Mouse (Mus musculus) heart, postnatal 0 days (tissue): ENCODE data around the gene Imp3.
"Not testable (repeated sequence)": the region's sequence is repeated elsewhere in the genome, so short reads cannot be mapped to it uniquely, and the experiment has no call there.

Experiments
- CTCF ChIP-seq: IDR thresholded peaks from 2 replicates; pipeline ENCODE4 v1.5.1; 2016; ENCODE audit warnings: antibody characterized with exemption, control low read depth, low read depth
- EP300 ChIP-seq: IDR thresholded peaks from 2 replicates; pipeline ENCODE4 v1.6.1; 2016; ENCODE audit warnings: antibody characterized with exemption, low read depth

DNA sequence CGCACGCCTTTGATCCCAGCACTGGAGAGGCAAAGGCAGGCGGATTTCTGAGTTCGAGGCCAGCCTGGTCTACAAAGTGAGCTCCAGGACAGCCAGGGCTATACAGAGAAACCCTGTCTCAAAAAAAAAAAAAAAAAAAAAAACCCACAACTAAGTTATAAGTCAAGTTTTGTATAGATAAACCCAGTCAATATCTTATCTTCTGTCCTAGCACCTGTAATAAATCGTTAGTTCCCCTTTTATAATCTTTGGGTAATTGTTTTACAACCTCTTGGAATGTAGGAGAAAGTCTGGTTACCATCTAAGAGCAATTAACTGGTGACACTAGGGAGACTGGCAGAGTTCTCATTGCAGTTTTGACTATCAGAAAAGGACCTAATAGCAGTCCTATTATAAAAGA lies 11.4 kb downstream of the Imp3 start:
- TF ChIP-seq CTCF, EP300: not testable (repeated sequence)
